Mouse (Mus musculus) inflammation-experienced regulatory T-cells, adult 16 weeks (primary cell): ENCODE data around the gene Urm1. TPM values are rescaled to one million over a fixed set of nuclear protein-coding genes. Genes with fewer than 3 reads are reported as not detected.

Experiments
- polyA plus RNA-seq: library from polyadenylated mRNA; unstranded; fragments of 100-300 nt; shearing (Covaris generic); gene quantifications from one replicate; pipeline ENCODE4 v1.2.1, GENCODE M21; 2017

The Urm1 gene
- 19.7 TPM for polyA plus RNA-seq

DNA sequence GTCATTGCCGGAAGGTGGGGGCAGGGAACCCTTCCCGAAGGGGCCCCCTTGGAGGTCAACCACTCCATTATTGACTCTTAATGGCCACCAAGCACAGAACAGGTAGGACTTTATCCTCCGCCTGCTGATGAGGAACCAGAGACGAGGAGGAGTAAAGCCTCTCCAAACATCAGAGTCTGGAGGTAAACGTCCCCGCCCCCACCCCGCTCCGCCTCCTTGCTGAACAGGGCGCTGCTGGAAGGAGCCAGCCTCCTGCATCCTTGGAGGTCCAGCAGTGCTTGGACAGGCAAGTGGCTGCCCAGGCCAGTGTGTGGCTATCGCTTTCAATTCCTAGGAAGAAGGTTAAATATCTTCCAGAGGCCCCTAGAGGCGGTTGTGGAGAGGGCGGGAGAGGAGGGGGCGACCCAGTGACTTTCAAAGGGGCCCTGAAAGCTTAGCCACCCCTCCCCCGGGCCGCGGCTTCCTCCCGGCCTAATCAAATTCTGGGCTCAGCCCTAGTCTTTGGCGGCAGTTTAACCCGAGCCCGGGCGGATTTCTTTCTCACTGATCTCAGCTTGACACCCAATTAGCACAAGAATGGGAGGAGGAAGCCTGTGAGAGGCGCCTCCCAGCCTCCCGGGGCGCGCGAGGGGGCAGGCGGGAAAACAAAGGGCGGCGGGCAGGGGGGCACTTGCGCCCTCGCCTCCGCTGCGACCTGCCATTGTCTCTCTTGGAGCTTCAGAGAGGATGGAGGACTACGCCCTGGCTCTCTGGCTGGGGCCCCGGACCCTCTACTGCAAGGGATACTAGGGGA, at the start of gene Urm1:
Urm1 (plus strand) TSS at position 51 of the 793 bp plus-strand sequence.

DNA sequence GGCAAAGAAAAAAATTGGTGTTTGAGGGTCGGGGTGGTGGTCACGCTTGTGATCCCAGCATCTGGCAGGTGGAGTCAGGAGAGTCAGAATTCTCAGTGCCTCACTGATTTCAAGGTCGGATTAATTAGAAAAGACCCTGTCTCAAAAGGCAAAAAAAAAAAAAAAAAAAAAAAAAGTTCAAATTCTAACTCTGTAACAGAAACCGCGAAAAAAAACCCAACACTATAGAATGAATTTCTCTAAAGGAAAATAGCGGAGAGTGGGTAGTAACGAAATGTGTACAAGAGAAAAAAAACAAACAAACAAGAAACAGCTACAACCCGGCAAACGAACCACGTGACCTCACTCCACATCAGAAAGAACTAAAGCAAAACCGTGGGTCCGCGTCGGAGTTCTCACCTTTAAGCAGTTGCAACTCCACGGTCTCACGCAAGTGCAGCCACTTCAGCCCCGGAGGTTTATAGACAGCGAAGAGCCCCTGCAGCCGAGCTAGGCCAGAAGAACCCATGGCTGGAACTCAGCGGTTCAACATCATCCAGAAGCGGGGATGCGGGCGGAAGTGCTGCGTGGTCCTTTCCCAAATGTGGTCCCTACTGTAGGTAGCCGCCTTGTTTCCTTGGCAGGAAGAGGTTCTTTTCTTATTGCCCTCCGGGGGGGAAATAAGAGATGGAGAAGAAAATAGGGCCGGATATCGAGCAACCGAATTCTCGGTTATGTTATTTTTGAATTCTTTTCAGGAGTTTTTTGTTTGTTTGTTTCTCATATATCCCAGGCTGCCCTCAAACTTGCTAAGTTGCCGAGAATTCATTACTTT, 32.6 kb upstream of the Urm1 start, which contains the start of gene Coq4:
Coq4 (plus strand) TSS at position 390 of the 814 bp plus-strand sequence.

DNA sequence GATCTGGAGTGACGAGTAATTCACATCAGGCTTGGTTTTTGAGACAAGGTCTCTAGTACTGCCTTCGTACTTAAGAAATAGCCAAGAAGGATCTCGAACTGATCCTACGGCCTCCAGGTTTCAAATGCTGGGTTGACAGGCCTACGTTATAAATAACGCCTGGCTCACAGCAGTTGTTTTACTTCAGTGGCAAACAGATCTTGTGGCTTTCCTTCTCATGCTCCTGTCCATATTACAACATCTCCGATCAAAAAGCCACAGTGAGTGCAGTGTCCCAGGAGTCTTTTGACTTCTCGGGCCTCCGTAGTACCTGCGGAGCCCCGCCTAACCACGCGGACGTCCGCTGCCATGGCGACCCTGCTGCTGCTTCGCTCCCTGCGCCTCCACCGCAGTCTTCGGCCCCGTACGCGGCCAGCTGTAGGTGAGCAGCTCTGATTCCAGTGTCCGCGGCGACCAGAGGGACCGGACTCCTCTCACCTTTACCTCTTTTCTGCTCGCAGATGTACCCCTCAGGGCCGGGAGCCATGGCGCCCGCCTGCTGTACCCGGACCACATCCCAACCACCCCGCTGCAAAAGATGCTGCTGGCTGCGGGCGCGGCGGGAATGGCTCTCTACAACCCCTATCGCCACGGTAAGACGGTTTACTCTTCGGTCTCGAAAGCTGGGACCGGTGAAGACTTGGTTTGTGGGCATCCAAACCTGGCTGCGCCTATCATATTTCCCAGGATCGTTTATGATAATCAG, 31.8 kb upstream of the Urm1 start, which contains the start of gene Trub2:
Trub2 (minus strand) TSS at position 566 of the 745 bp plus-strand sequence.

GRCm38 (mm10) chr2:29802075-29802826, 17.6 kb upstream of the Urm1 start, which contains the start of gene Slc27a4:
Slc27a4 (plus strand) TSS chr2:29802634.

DNA sequence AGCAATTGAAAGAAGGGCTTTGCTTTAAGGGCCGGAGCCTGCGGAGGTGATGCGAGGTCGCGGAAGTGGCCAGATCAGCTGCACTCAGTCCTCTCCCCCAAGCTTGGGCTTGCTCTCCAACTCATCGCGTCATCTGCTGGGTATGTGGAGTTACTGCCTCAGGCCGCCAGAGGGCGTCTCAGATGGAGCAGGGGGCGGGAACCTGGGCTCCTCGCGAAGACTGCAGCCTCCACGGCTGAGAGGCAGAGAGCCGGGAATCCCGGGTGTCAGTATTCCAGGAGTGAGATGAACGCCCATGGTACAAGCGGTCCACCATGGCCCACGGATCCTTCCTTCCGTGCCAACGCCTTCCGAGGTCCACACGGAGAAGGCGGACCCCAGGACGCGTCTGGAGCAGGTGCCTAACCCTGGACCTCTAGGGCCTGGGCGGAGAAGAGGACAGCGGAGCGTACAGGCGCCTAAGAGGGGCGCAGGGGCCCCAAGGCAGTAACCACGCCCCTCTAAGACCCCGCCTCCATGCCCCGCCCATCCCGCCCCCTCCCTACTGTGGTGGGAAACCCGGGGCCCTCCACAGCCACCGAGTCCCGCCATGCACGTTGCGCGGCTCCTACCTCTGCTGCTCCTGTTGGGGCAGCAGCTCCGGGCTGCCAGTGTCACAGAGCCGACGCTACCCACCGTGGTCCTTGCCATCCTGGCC, 49.2 kb downstream of the Urm1 start, which contains the start of gene Cercam:
Cercam (plus strand) TSS at position 216 of the 697 bp plus-strand sequence.

DNA sequence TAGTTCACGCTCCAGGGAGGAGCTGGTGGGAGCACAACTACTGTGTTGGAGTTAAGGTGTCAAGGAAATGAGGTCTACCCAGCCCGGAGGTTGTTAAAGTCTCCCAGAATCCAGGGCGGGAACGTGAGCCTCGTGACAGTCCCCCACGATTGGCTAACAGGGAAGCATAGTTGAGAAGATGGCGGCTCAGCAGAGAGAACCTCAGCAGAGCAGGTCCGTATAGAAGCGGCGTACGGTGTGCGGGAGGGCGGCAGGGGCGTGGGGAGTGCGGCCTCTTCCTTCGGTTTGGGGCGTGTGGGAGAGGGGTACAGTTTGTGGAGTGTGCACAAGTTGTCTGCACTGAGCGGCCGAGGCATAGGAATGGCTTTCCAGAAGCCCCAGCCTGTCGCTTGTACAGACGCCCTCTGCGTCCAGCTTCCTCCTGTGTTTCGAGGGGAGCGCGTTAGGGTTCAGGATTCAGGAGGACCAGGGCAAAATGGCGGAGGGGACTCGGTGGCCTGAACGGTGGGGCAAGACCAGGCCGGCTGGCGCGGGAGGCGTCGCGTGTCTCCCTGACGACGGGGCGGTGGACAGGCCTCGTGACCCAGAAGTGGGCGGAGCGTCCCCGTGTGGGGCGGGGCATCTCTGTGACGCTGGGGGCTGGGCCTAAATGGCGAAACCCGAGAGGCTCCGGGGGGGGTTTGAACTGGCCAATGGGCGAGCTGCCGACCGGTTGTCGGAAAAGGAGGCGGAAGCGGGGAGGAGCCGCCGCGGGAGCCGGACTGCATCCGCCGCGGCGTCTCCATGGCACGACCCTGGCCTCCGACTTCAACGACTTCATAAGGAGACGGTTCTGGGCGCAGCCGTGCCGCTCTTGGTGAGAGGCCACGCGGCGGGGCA, 69.4 kb downstream of the Urm1 start, which contains the start of gene Odf2:
Odf2 (plus strand) TSS at position 156 of the 879 bp plus-strand sequence.

Other genes with a start within 250 kb of the Urm1 start
- gene Rapgef1, start 200.4 kb upstream of the Urm1 start, polyA plus RNA-seq, result 8.0 TPM
- gene Gm13420, start 68.4 kb upstream of the Urm1 start, polyA plus RNA-seq, result not detected
- 0.61 TPM for gene Gm13547, start 60.8 kb upstream of the Urm1 start, polyA plus RNA-seq
- 10.7 TPM for gene Coq4, start 32.6 kb upstream of the Urm1 start, polyA plus RNA-seq
- gene Trub2, start 31.6 kb upstream of the Urm1 start, polyA plus RNA-seq, result 41.5 TPM
- gene Slc27a4, start 17.4 kb upstream of the Urm1 start, polyA plus RNA-seq, result 3.7 TPM
- gene Cercam, start 49.1 kb downstream of the Urm1 start, polyA plus RNA-seq, result 0.41 TPM
- 85.8 TPM for gene Odf2, start 69.1 kb downstream of the Urm1 start, polyA plus RNA-seq
- gene Gle1, start 115.4 kb downstream of the Urm1 start, polyA plus RNA-seq, result 84.5 TPM
- gene Sptan1, start 145.5 kb downstream of the Urm1 start, polyA plus RNA-seq, result 124 TPM
- 1.7 TPM for gene Wdr34, start 228.8 kb downstream of the Urm1 start, polyA plus RNA-seq
- 141 TPM for gene Set, start 237.3 kb downstream of the Urm1 start, polyA plus RNA-seq